Mouse (Mus musculus) megakaryocyte, adult 5-6 weeks (primary cell): ENCODE data around the gene Bcl11b. TPM values are rescaled to one million over a fixed set of nuclear protein-coding genes. Genes with fewer than 3 reads are reported as not detected.

ENCODE experiments used
- total RNA-seq, 2 experiments: library from RNA; stranded (forward) in 1 of 2; stranded (reverse) in 1 of 2; fragments of 153-499, 151-499 nt in 1 of 2; fragments of 221-1000, 200-1000 nt in 1 of 2; gene quantifications; 2 replicates each; pipeline versions ENCODE4 v1.2.3 to v1.2.4; 2015 to 2017

The Bcl11b gene
- total RNA-seq, 2 experiments from 2014 or later: 0.33 to 0.38 TPM

Other genes with a start within 250 kb of the Bcl11b start
- gene Setd3, start 175.7 kb upstream of the Bcl11b start, total RNA-seq (2015): 58.4 and 60.3 TPM in 2 replicates
- 109 and 112 TPM in 2 replicates for gene Setd3, start 175.7 kb upstream of the Bcl11b start, total RNA-seq (2017)
- 53.3 and 61.4 TPM in 2 replicates for gene Ccnk, start 176.0 kb upstream of the Bcl11b start, total RNA-seq (2015)
- gene Ccnk, start 176.0 kb upstream of the Bcl11b start, total RNA-seq (2017): 8.3 and 14.5 TPM in 2 replicates